Mouse (Mus musculus) frontal cortex, postnatal 14 days (tissue): ENCODE results near the gene Sertad4.

Source experiments
- DNase-seq, 2 experiments: peaks; one replicate each; pipeline ENCODE4 v3.0.0; 2022; ENCODE audit warnings: low spot score in 2 of 2

Sertad4 gene

DNA sequence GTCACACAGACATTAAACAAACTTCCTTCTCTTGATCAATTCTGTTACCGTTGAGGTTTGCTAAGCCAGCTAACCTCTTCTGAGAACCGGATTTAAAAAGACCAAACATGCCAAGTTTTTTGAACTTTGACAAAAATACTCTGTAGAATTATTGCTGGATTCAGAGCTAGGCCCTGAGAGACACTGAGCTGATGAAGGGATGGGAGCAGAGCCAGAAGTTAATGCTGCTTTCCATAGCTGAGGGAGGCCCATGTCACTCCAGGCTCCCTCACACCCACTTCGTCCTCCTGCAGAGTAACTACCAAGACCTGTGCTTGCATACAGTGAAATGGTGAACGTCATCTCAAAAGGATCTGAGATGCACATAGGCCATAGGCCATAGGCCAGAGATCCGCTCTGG lies 43.3 kb downstream of the Sertad4 start:
- no peak for DNase-seq

DNA sequence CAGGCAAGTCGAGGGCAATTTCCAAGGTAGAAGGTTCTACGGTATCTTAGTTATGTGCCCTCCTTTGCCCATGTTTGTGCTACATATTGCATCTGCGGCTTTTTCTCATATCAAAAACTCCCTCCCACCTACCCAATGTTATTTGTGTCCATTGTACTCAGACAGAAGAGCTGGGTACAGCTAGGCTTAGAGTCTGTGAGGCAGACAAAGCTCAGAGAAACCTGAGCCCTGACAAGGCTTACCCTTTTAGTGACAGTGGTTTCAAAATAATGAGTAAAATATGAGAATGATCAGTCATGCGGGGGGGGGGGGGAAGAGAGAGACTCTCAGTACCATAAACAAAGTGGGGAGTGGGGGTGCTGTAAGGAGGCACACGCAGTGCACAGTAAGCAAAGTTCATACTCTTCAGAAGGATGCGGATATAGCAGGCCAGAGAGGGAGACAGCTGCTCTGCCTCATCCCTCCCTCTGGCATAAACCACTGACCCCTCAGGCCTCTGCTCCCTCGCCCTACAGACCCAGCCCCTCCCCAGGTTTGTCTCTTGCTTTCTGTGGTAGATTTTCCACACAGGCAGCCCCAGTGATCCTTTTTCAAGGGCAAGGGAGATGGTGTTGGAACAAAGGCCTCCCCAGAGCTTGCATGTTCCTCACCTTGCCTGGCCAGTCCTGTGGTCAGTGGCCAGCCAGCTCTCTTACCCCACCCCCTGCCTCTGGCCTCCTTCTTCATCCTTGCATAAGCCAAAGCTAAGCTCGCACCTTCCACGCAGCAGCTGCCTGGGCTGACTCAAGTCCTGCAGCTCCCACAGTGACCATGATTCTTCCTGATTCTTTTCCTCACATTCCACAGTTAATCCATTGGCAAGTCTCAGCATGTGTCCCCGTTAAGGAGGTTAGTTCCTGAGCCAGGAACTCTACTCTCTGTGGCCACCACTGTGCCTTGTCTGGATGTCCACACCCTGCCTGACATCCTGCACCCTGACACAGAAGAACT lies 49.1 kb downstream of the Sertad4 start:
- no peak for DNase-seq

DNA sequence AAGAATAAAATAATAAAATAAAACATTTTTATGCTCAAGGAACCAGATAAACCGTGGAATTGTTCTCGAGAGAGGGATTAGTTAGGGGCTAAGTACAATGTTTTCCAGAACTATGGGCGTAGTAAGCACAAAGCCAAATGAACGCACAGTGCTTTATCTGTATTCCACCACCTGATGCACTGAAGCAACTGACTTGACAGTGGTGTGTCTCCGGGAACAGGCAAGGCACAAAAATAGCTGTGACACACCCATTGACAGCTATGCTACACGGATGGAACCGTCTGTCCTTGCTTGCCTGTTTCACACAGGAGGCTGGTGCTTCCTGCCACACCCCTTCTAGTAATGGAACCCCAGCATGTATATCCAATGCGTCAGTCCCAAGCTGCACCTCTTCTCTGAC lies 55.2 kb downstream of the Sertad4 start:
- no peak for DNase-seq

DNA sequence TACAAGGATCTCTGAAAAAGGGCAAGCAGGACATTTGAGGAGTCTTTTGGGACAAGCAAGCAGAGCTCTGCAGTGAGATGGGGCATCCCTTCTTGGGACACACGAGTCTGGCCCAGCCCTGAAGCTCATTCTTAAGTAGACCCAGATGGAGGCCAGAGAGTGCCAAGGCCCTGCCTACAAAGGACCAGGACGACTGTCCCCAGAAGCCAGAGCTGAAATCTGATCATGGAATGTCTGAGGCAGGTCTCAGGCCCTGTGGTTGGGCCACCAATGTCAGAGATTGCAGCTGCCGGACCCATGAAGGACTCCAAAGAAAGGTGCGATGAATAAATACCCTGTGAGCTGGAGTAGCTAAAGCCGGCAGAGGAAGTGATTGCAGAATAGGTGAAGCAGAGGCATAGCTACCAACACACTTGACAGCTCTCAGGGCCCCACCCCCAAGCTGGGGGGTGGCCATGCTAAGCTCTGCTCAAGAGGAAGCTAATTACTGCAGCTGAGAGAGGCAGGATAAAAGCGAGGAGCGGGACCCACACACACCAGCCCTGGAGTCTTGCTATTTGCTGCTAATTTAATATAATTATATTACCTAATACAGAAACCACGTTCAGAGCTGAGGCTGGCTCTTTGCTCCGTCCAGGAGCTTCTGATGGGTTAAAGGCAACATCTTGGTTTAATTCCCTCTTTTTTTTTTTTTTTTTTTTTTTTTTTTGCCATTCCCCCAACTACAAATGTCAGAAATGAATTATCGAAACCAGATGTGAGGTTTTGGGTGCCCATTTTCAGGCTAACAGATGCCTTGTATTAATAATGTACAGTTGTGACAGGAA lies 56.2 kb downstream of the Sertad4 start:
- no peak for DNase-seq

DNA sequence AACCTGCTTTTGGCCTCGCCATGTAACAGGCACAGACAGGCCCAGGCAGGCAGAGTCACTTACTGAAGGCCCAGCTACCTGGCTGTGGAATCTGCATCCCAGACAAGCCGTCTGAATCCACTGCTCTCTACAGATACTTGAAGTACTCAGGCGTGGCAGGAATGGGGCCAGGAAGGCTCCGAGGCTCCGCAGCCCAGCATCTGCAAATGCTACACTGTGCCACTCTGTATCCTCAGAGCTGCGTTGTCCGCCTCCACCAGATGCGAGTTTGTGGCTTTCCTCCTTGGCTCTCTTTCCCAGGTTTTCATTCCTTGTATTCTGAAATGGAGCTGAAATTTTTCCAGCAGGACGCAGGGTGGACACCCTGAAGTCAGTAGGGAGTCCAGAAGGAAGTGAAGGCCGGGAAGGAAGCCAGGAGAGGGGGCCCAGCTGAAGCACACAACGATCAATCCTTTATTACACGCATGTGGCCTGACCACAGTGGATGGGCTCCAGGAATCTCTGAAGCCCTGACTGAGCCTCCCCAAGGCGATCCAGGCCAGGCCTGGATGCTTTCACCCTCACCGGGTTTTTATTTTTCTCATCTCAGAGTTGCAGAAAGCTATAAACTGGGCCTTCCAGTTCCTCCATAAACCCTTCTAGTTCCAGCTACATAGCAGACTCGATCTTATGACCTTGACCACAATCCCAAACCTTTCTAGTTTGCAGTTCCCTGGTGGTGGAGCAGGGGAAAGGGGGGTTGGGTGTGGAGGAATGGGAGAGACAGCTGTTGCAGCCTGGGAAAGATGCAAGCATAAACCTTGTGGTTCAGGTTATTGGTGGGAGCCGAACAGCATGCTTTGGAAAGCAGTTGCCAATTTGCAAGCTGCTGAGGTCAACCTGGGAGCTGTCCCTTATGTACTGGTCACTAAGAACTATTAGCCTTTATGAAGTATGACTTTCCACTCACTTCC lies 57.1 kb downstream of the Sertad4 start:
- DNase-seq: no peak

DNA sequence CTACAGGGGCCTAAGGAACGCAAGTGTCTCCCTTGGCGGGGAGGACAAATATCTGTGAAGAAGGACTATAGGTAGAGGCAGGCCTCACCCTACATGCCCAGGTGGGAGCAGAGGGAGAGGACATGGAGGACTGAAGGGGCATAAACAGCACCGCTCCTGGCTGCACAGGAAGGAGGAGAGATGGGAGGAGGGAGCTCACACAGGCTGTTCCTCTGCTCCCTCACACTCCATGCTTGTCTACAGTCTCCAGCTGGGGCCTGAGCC lies 58.6 kb downstream of the Sertad4 start:
- no peak for DNase-seq

DNA sequence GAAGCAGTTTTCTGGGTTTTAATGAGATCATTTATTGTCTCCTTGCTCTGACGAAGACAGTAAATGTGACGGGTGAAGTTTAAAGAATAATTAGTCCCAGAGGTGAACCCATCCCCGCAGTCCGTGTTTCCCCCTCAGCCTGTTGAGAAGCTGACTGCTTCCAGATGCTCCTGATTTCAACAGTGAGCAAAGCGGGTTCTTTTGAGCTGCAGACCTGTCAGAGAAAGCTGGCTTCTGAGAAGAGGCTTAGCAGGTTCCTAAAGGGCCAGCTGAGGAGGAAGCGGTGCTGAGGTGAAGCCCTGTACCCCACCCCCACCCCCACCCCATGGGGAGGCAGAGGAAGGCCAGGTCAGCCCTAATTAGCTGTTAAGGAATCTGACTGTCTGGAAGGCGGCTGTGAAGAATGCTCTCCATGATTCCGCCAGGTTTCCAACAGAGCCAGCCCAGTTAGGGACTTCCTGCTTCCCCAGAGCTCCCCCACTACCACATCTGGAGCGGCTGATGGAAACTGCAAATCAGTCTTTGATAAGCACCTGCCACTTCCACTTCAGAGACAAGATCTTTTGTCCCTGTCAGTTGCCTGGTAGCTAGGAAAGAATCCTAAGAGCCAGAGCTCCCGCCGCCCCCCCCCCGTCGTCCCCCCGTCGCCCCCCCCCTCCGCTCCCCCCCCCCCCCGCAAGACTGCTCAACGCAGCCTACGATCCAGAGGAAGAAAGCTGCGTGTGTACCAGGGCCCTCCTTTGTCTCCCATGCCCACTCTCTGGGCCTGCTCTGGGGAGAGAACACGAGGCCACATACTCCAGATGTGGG lies 59.1 kb downstream of the Sertad4 start:
- DNase-seq: no peak

DNA sequence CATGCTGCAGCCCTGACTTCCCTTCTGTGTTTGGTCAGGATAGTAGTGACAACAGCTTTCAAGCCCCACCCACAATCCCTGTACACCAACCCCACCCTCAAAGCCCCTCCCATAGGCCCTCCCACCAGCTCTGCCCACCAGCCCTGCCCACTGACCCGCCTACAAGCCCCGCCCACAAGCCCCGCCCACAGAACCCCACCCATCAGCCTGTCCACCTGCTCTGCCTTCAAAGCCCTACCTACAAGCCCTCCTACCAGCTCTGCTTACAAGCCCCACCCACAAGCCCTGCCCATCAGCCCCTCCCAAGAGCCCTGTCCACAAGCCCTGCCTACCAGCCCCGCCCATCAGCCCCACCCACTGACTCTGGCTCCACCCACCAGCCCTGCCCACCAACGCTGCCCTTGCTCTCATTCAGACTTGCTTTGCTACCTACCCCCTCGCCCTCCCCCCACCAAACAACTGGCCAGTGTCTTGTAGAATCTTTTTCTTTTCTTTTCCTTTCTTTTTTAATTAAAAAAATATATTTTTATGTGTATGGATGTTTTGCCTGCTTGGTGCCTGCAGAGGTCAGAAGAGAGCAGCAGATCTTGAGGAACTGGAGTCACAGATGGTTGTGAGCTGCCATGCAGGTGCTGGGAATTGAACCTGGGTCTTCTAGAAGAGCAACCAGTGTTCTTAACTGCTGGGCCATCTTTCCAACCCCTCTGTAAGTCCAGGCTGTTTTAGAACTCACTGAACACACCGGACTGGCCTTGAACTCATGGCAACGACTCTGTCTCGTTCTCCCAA lies 60.4 kb downstream of the Sertad4 start:
- DNase-seq: no peak
